ENCODE assay signal across 17 mouse cellular contexts in the genomic region with DNA sequence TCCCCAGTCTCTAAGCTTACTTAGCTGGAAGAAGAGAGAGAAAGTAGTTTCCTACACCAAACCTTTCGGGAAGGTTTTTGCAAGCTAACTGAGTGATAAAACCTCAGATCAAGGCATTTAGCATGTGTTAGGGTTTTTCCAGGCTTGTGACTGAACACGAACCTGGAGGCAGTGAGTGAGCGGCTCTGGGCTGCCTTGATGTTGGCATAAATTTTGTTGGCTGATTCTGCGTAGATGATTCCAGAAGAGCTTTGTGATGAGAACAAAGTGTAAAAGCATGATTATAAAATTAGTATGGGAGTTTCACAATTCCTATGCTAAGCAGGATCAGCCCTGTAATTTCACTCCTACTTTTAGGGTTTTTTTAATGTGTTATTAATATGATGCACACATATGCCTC.
"Had no signal": no experiment of that assay in that cellular context is flagged by ENCODE, and none has a peak within 500 bp of the region (broad histone marks: within the 10 kb centered on the region; RNA-seq: fewer than 3 reads in every experiment).

No protein-coding gene starts in this region.

- H3K9me3 ChIP-seq: intestine, embryonic 15.5 days; limb, embryonic 10.5 days; liver, embryonic 15.5 days; midbrain, embryonic 10.5 days; neural tube, embryonic 15.5 days; stomach, embryonic 15.5 days had no signal

- H3K27ac ChIP-seq: intestine, embryonic 15.5 days; limb, embryonic 10.5 days; liver, embryonic 15.5 days; midbrain, embryonic 10.5 days; neural tube, embryonic 15.5 days; stomach, embryonic 15.5 days had no signal

- H3K4me1 ChIP-seq: intestine, embryonic 15.5 days; limb, embryonic 10.5 days; liver, embryonic 15.5 days; midbrain, embryonic 10.5 days had no signal

- H3K27me3 ChIP-seq: intestine, embryonic 15.5 days; liver, embryonic 15.5 days; neural tube, embryonic 15.5 days; stomach, embryonic 15.5 days had no signal

- ATAC-seq: intestine, embryonic 15.5 days had no signal

- H3K4me3 ChIP-seq: intestine, embryonic 15.5 days; limb, embryonic 10.5 days; liver, embryonic 15.5 days; midbrain, embryonic 10.5 days; myocyte; neural tube, embryonic 15.5 days; stomach, embryonic 15.5 days had no signal

- H3K4me2 ChIP-seq: intestine, embryonic 15.5 days; liver, embryonic 11.5 days; liver, embryonic 15.5 days; lung, embryonic 14.5 days; neural tube, embryonic 15.5 days; stomach, embryonic 15.5 days had no signal

- H3K9ac ChIP-seq: intestine, embryonic 15.5 days; liver, embryonic 15.5 days; lung, embryonic 14.5 days; neural tube, embryonic 15.5 days; stomach, embryonic 15.5 days had no signal

- H3K36me3 ChIP-seq: intestine, embryonic 15.5 days; limb, embryonic 10.5 days; liver, embryonic 15.5 days; midbrain, embryonic 10.5 days; neural tube, embryonic 15.5 days; stomach, embryonic 15.5 days had no signal

- DNase-seq: kidney, adult 18-20 months; kidney, postnatal 10 days; kidney, postnatal 4 days; lung, embryonic 14.5 days; lung, postnatal 10 days; lung, postnatal 4 days; midbrain, embryonic 14.5 days; right cerebral cortex, postnatal 4 days; spleen, adult 18-20 months had no signal
